Mouse (Mus musculus) colon, adult 2 months (tissue): ENCODE measurements around the gene Tlr7. TPM values are rescaled to one million over a fixed set of nuclear protein-coding genes. Genes with fewer than 3 reads are reported as not detected.

Source experiments
- polyA plus RNA-seq: library from polyadenylated mRNA; depleted of rRNA; stranded (reverse); fragments of >200 nt; gene quantifications from 2 replicates; pipeline ENCODE4 v1.2.3, GENCODE M21; 2012; rRNA removed

Gene Tlr7
- 0.06 and 0.21 TPM in 2 replicates for polyA plus RNA-seq

DNA sequence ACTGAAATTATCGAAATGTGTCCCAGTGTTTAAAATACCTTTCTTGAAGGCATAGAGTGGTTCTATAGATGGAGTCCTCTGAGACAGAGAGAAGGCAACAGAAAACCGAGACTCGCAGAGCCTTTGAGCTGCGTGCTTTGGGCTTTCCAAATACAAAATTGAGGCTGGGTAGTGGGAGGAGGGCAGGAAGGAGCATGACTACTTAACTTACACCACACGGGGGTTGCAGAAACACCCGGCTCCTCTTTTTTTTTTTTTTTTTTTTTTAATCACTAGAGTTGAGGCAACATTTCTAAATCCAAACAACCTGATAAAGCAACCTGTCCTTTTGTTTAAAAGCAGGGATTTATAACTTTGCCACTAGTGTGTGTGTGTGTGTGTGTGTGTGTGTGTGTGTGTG lies at the start of gene Tlr7:
Tlr7 (minus strand) TSS at position 160 of the 400 bp plus-strand sequence.

DNA sequence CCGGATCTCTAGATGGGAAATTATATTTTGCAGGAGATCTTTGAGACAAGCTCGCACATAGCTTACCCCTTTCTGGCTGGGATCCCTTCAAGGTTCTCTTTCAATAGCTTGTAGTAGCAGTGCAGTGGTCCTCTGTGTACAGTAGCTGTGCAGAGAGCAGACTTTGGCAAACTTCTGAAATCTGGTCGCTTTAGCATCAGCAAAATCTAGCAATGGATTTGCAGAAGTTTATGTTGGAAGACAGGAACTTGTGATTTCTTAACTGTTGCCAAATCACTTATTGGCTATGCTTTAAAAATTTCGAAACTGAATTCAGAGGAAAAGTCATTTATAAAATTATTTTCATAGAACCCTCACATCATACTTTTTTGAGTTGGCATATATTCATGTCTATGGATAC lies 66.3 kb downstream of the Tlr7 start, which contains the start of gene Tlr8:
Tlr8 (minus strand) TSS at position 244 of the 400 bp plus-strand sequence.

Other genes starting within 250 kb of the Tlr7 start
- gene Tmsb4x, start 121.2 kb downstream of the Tlr7 start, polyA plus RNA-seq, result 77.9 and 95.2 TPM in 2 replicates
- gene Tlr8, start 66.2 kb downstream of the Tlr7 start, polyA plus RNA-seq, result 0.13 and 0.29 TPM in 2 replicates
- 14.2 and 22.6 TPM in 2 replicates for gene Prps2, start 52.2 kb upstream of the Tlr7 start, polyA plus RNA-seq